Mouse (Mus musculus): Measurements from ENCODE around the gene Spg20. TPM values are rescaled to one million over a fixed set of nuclear protein-coding genes. Genes with fewer than 3 reads are reported as not detected.

The Spg20 gene
- polyA plus RNA-seq, 1 experiment: 36.0 TPM

GRCm38 (mm10) chr3:55075294-55075648 is 36.6 kb upstream of the Spg20 start:
- Histone ChIP-seq H3K27ac (ENCODE audit: insufficient read depth, low read length) (no peak overlapping the region), H3K4me1 (ENCODE audit: control insufficient read depth, insufficient read depth, low read length) (no peaks in the 10 kb centered on the region), H3K27me3 (ENCODE audit: control insufficient read depth, insufficient read depth, low read length) (no peaks in the 10 kb centered on the region), H3K4me3 (replicated peaks; ENCODE audit: insufficient read depth, low read depth, low read length) (no peak overlapping the region)
- DNase-seq: no peak
- WGBS: 20% methylated on average over 3 of the region's 3 CpGs
- TF ChIP-seq CTCF (IDR thresholded peaks at IDR 0.05; ENCODE audit: borderline replicate concordance, insufficient read depth, low read depth, low read length) (no peak), POLR2A (IDR thresholded peaks at IDR 0.05; ENCODE audit: borderline replicate concordance, insufficient read depth, low read length) (no peak)

GRCm38 (mm10) chr3:55078233-55078632 is 33.7 kb upstream of the Spg20 start:
- Histone ChIP-seq H3K27me3 (ENCODE audit: control insufficient read depth, insufficient read depth, low read length) (no peaks in the 10 kb centered on the region), H3K4me1 (ENCODE audit: control insufficient read depth, insufficient read depth, low read length) (no peaks in the 10 kb centered on the region), H3K27ac (ENCODE audit: insufficient read depth, low read length) (no peak overlapping the region), H3K4me3 (replicated peaks; ENCODE audit: insufficient read depth, low read depth, low read length) (no peak overlapping the region)
- WGBS: 47% methylated on average over 6 of the region's 6 CpGs
- no peak for DNase-seq
- TF ChIP-seq POLR2A (IDR thresholded peaks at IDR 0.05; ENCODE audit: borderline replicate concordance, insufficient read depth, low read length) (no peak), CTCF (IDR thresholded peaks at IDR 0.05; ENCODE audit: borderline replicate concordance, insufficient read depth, low read depth, low read length) (no peak)

GRCm38 (mm10) chr3:55079619-55080018 is 32.3 kb upstream of the Spg20 start:
- TF ChIP-seq CTCF (IDR thresholded peaks at IDR 0.05; ENCODE audit: borderline replicate concordance, insufficient read depth, low read depth, low read length) (no peak), POLR2A (IDR thresholded peaks at IDR 0.05; ENCODE audit: borderline replicate concordance, insufficient read depth, low read length) (no peak)
- Histone ChIP-seq H3K4me1 (ENCODE audit: control insufficient read depth, insufficient read depth, low read length) (peaks cover under 1% of the 10 kb centered on the region), H3K27ac (ENCODE audit: insufficient read depth, low read length) (no peak overlapping the region), H3K27me3 (ENCODE audit: control insufficient read depth, insufficient read depth, low read length) (no peaks in the 10 kb centered on the region), H3K4me3 (replicated peaks; ENCODE audit: insufficient read depth, low read depth, low read length) (no peak overlapping the region)
- 76% methylated on average over 8 of the region's 8 CpGs for WGBS
- no peak for DNase-seq

GRCm38 (mm10) chr3:55080055-55080454 is 31.9 kb upstream of the Spg20 start:
- Histone ChIP-seq H3K27me3 (ENCODE audit: control insufficient read depth, insufficient read depth, low read length) (no peaks in the 10 kb centered on the region), H3K4me3 (replicated peaks; ENCODE audit: insufficient read depth, low read depth, low read length) (no peak overlapping the region), H3K27ac (ENCODE audit: insufficient read depth, low read length) (no peak overlapping the region), H3K4me1 (ENCODE audit: control insufficient read depth, insufficient read depth, low read length) (peaks cover 4% of the 10 kb centered on the region)
- TF ChIP-seq CTCF (IDR thresholded peaks at IDR 0.05; ENCODE audit: borderline replicate concordance, insufficient read depth, low read depth, low read length) (peak; percentile 92), POLR2A (IDR thresholded peaks at IDR 0.05; ENCODE audit: borderline replicate concordance, insufficient read depth, low read length) (no peak)
- peak; percentile 68 to 73 for DNase-seq
- 15% methylated on average over 6 of the region's 6 CpGs for WGBS

- Histone ChIP-seq H3K4me1 (ENCODE audit: control insufficient read depth, insufficient read depth, low read length) (peaks cover 8% of the 10 kb centered on the region), H3K27ac (ENCODE audit: insufficient read depth, low read length) (no peak overlapping the region), H3K4me3 (replicated peaks; ENCODE audit: insufficient read depth, low read depth, low read length) (no peak overlapping the region), H3K27me3 (ENCODE audit: control insufficient read depth, insufficient read depth, low read length) (no peaks in the 10 kb centered on the region)
- DNase-seq: no peak
- 19% methylated on average over 6 of the region's 6 CpGs for WGBS
- TF ChIP-seq POLR2A (IDR thresholded peaks at IDR 0.05; ENCODE audit: borderline replicate concordance, insufficient read depth, low read length) (no peak), CTCF (IDR thresholded peaks at IDR 0.05; ENCODE audit: borderline replicate concordance, insufficient read depth, low read depth, low read length) (no peak)
Measured at GRCm38 (mm10) chr3:55084781-55085180, 27.1 kb upstream of the Spg20 start.

- DNase-seq: peak in 1 of 2 experiments; percentile 57
- 2% methylated on average over 3 of the region's 3 CpGs for WGBS
- H3K4me3 ChIP-seq (replicated peaks; ENCODE audit: insufficient read depth, low read depth, low read length): no peak overlapping the region
- no peaks in the 10 kb centered on the region for H3K27me3 ChIP-seq (ENCODE audit: control insufficient read depth, insufficient read depth, low read length)
- TF ChIP-seq CTCF (IDR thresholded peaks at IDR 0.05; ENCODE audit: borderline replicate concordance, insufficient read depth, low read depth, low read length) (no peak), POLR2A (IDR thresholded peaks at IDR 0.05; ENCODE audit: borderline replicate concordance, insufficient read depth, low read length) (no peak)
- peaks cover 8% of the 10 kb centered on the region for H3K4me1 ChIP-seq (ENCODE audit: control insufficient read depth, insufficient read depth, low read length)
- H3K27ac ChIP-seq (ENCODE audit: insufficient read depth, low read length): no peak overlapping the region
Measured at GRCm38 (mm10) chr3:55085716-55086115, 26.2 kb upstream of the Spg20 start.

GRCm38 (mm10) chr3:55086948-55087347 is 25.0 kb upstream of the Spg20 start:
- Histone ChIP-seq H3K27me3 (ENCODE audit: control insufficient read depth, insufficient read depth, low read length) (no peaks in the 10 kb centered on the region), H3K4me1 (ENCODE audit: control insufficient read depth, insufficient read depth, low read length) (peaks cover 8% of the 10 kb centered on the region), H3K4me3 (replicated peaks; ENCODE audit: insufficient read depth, low read depth, low read length) (no peak overlapping the region), H3K27ac (ENCODE audit: insufficient read depth, low read length) (no peak overlapping the region)
- no peak for DNase-seq
- TF ChIP-seq POLR2A (IDR thresholded peaks at IDR 0.05; ENCODE audit: borderline replicate concordance, insufficient read depth, low read length) (no peak), CTCF (IDR thresholded peaks at IDR 0.05; ENCODE audit: borderline replicate concordance, insufficient read depth, low read depth, low read length) (no peak)
- 78% methylated on average over 5 of the region's 5 CpGs for WGBS

GRCm38 (mm10) chr3:55087360-55087759 is 24.5 kb upstream of the Spg20 start:
- DNase-seq: peak in 1 of 2 experiments; percentile 10
- no peak overlapping the region for H3K27ac ChIP-seq (ENCODE audit: insufficient read depth, low read length)
- WGBS: 26% methylated on average over 4 of the region's 4 CpGs

More at GRCm38 (mm10) chr3:55087360-55087759, 24.5 kb upstream of the Spg20 start:
- Histone ChIP-seq H3K4me3 (replicated peaks; ENCODE audit: insufficient read depth, low read depth, low read length) (no peak overlapping the region), H3K27me3 (ENCODE audit: control insufficient read depth, insufficient read depth, low read length) (no peaks in the 10 kb centered on the region), H3K4me1 (ENCODE audit: control insufficient read depth, insufficient read depth, low read length) (peaks cover 8% of the 10 kb centered on the region)
- TF ChIP-seq CTCF (IDR thresholded peaks at IDR 0.05; ENCODE audit: borderline replicate concordance, insufficient read depth, low read depth, low read length) (no peak), POLR2A (IDR thresholded peaks at IDR 0.05; ENCODE audit: borderline replicate concordance, insufficient read depth, low read length) (no peak)

Measured in cerebellum, adult 2 months (tissue).